Mouse (Mus musculus): ENCODE results near the gene Ubxn7.

GRCm38 (mm10) chr16:32384885-32385284, 52.8 kb downstream of the Ubxn7 start:
- TF ChIP-seq CTCF (IDR thresholded peaks at IDR 0.05; ENCODE audit: insufficient read depth, low read depth, low read length) (no peak), POLR2A (IDR thresholded peaks at IDR 0.05; ENCODE audit: insufficient read depth, low read depth, low read length) (no peak)
